Mouse (Mus musculus) C2C12 (cell line): ENCODE data around the gene Plbd1. TPM values are rescaled to one million over a fixed set of nuclear protein-coding genes. Genes with fewer than 3 reads are reported as not detected.

ENCODE experiments used
- H3K27me3 ChIP-seq: one replicate; pipeline ENCODE4 v1.6.1; 2011; ENCODE audit not compliant: control insufficient read depth, insufficient read depth, insufficient read length
- H3K36me3 ChIP-seq: one replicate; pipeline ENCODE4 v1.6.1; 2011; ENCODE audit not compliant: control insufficient read depth, insufficient read depth
- H3K4me3 ChIP-seq: one replicate; pipeline ENCODE4 v1.5.1; 2011; ENCODE audit warnings: mild to moderate bottlenecking, control low read depth; ENCODE audit not compliant: poor library complexity, insufficient read depth, severe bottlenecking
- H3K79me2 ChIP-seq: one replicate; pipeline ENCODE4 v1.6.1; 2011; ENCODE audit not compliant: control insufficient read depth, insufficient read depth
- H3K79me3 ChIP-seq: one replicate; pipeline ENCODE4 v1.6.1; 2011; ENCODE audit warnings: low read depth, control low read depth
- H3ac ChIP-seq: one replicate; pipeline ENCODE3; 2011; ENCODE audit warnings: low read depth; ENCODE audit not compliant: control insufficient read depth, insufficient read length
- CEBPB ChIP-seq: IDR thresholded peaks from one replicate; pipeline ENCODE4 v1.6.1; 2011; ENCODE audit warnings: low read depth, mild to moderate bottlenecking, control low read depth, moderate library complexity
- CTCF ChIP-seq: IDR thresholded peaks from one replicate; pipeline ENCODE4 v1.5.1; 2011; ENCODE audit not compliant: control insufficient read depth, insufficient read depth, insufficient read length
- FOSL1 ChIP-seq: IDR thresholded peaks from one replicate; pipeline ENCODE4 v1.8.0; 2011; ENCODE audit warnings: mild to moderate bottlenecking, low read length; ENCODE audit not compliant: poor library complexity, insufficient read depth, severe bottlenecking
- MAX ChIP-seq: IDR thresholded peaks from one replicate; pipeline ENCODE4 v1.6.1; 2011; ENCODE audit warnings: mild to moderate bottlenecking, control low read depth
- MYOD1 ChIP-seq: IDR thresholded peaks from one replicate; pipeline ENCODE4 v1.6.1; 2011; ENCODE audit warnings: low read depth; ENCODE audit not compliant: control insufficient read depth, insufficient read length
- MYOG ChIP-seq: IDR thresholded peaks from one replicate; pipeline ENCODE4 v1.6.1; 2011; ENCODE audit not compliant: control insufficient read depth, insufficient read length; ENCODE audit errors: extremely low read depth
- USF1 ChIP-seq: IDR thresholded peaks from one replicate; pipeline ENCODE4 v1.6.1; 2011; ENCODE audit warnings: low read depth, mild to moderate bottlenecking, control low read depth, moderate library complexity
- polyA plus RNA-seq: library from polyadenylated mRNA; unstranded; fragments of >200 nt; fragmentation: generic; extraction: Trizol; gene quantifications from one replicate; pipeline ENCODE4 v1.2.1, GENCODE M21; 2012; ENCODE audit warnings: missing spikeins

Plbd1 gene
- polyA plus RNA-seq, 1 experiment = not detected

DNA sequence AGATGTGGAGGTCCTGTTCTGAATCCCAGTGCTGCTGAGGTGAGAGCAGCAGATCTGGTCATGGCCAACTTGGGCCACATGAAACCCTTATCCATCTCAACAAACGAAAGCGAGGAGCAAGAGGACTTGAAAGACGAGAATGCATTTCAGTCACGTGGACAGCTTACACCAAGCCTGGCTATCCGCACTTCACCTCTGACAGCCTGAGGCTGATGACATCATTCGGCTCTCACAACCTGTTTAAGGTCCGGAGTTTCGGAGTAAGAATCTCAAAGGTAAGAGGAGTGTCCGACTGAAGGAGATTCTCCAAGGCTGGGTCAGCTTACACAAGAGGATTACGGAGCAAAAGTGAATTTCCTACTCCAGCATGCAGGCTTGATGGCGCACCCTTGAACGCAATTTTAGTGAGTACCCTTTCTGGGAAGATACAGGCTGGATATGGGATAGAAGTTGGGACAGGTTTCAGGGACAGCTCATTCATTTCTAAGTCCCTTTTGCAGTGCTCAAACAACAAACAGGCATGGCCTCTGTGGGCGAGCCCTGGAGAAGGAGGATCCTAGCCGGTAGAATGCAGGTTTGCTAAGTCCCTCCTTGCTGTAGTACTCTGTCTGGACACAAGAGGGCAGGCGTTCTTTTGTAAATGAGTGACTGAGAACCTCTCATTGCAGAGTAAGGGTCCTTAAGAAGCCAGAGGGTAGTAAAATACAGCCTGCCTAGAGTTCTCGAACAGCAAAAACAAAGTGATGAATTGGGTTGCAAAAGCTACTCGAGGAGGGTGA lies 41.2 kb downstream of the Plbd1 start:
- no peak for TF ChIP-seq MYOG
- TF ChIP-seq MYOD1 = no peak
- TF ChIP-seq CEBPB = no peak
- no peak for TF ChIP-seq CTCF
- no peak for TF ChIP-seq MAX
- no peak for TF ChIP-seq USF1
- TF ChIP-seq FOSL1 = no peak
- H3K79me3 ChIP-seq = no peaks in the 10 kb centered on the region
- no peak overlapping the region for H3ac ChIP-seq
- H3K79me2 ChIP-seq = no peaks in the 10 kb centered on the region
- no peaks in the 10 kb centered on the region for H3K27me3 ChIP-seq
- no peaks in the 10 kb centered on the region for H3K36me3 ChIP-seq
- H3K4me3 ChIP-seq = no peak overlapping the region

GRCm38 (mm10) chr6:136614156-136614555 lies 47.6 kb downstream of the Plbd1 start:
- Histone ChIP-seq H3K4me3 (no peak overlapping the region), H3K36me3 (no peaks in the 10 kb centered on the region), H3ac (no peak overlapping the region), H3K27me3 (no peaks in the 10 kb centered on the region), H3K79me2 (no peaks in the 10 kb centered on the region), H3K79me3 (no peaks in the 10 kb centered on the region)
- TF ChIP-seq USF1 (no peak), MYOG (no peak), MAX (no peak), CTCF (no peak), MYOD1 (no peak)

GRCm38 (mm10) chr6:136612312-136612711 lies 49.4 kb downstream of the Plbd1 start:
- no peaks in the 10 kb centered on the region for H3K79me3 ChIP-seq
- no peak overlapping the region for H3K4me3 ChIP-seq
- H3ac ChIP-seq = no peak overlapping the region
- no peaks in the 10 kb centered on the region for H3K27me3 ChIP-seq
- H3K79me2 ChIP-seq = no peaks in the 10 kb centered on the region
- no peak for TF ChIP-seq MYOD1
- TF ChIP-seq MYOG = no peak
- TF ChIP-seq USF1 = no peak
- no peak for TF ChIP-seq FOSL1
- TF ChIP-seq MAX = no peak
- no peak for TF ChIP-seq CTCF
- no peak for TF ChIP-seq CEBPB
- H3K36me3 ChIP-seq = peaks cover 13% of the 10 kb centered on the region

DNA sequence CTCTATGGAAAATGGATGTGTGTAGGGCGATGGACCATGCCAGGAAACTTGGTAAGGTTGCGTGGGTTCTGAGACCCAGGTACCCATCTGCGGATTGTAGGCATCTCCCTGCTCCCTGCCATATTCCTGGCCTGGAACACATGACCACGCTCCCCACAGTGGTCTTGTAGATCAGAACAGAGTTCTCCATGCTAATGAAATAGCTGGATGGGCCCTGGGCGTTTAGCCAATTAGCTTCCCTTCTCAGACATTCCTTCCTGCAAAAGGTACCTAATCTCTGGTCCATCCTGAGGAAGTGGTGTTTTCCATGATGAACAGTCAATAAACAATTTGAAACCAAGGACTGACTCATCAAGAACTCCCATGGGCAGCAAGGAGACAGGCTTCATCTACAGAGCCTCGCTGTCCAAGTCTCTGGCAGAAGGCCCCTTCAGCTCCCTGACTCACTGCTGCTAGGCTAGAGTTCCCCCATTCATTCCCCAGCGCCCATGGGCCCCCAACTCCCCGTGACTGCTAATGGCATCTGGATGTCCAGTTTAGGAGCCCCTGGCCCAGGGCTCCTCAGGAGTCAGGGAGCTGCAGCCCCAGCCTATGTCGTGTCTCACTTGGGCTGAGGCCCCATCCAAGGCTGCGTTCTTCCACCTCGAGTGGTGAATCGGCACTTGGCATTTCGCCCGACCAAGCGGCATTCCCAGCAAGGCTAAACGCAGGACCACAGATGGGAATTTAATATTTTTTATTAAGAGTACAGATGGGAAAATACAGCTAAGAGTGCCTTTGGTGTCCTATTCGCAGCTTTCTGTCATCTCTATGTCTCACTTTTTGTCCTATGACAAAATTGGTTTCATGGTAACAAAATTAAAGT lies 50.1 kb downstream of the Plbd1 start:
- TF ChIP-seq FOSL1 (no peak), MYOG (no peak), CEBPB (no peak), CTCF (no peak), USF1 (no peak), MYOD1 (no peak), MAX (no peak)
- Histone ChIP-seq H3K4me3 (no peak overlapping the region), H3K79me3 (no peaks in the 10 kb centered on the region), H3K79me2 (no peaks in the 10 kb centered on the region), H3K27me3 (no peaks in the 10 kb centered on the region), H3K36me3 (peaks cover 18% of the 10 kb centered on the region), H3ac (no peak overlapping the region)

DNA sequence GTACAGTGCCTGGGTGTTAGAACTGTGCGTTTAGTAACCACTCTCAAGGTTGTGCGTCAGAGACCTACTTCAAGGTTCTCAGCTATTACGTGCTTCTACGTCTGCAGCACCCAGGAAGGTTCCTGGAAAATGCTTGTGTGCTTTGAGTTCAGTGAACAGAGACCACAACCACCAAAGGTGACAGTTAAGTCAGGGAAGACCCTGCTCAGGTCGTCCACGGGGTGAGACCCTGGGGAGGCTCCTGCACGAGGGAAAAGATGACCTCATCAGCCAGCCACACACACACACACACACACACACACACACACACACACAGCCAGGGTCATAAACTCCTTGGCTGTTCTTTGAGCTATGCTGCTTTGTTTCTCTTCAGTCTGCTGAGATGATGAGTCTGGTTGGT lies 59.1 kb downstream of the Plbd1 start:
- Histone ChIP-seq H3ac (no peak overlapping the region), H3K79me2 (no peaks in the 10 kb centered on the region), H3K27me3 (no peaks in the 10 kb centered on the region), H3K4me3 (no peak overlapping the region), H3K79me3 (no peaks in the 10 kb centered on the region), H3K36me3 (peaks cover 48% of the 10 kb centered on the region)
- no peak for TF ChIP-seq CEBPB
- no peak for TF ChIP-seq MYOG
- no peak for TF ChIP-seq MYOD1
- TF ChIP-seq MAX = no peak
- TF ChIP-seq FOSL1 = no peak
- TF ChIP-seq CTCF = no peak
- no peak for TF ChIP-seq USF1
